Mouse (Mus musculus) right cerebral cortex, postnatal 25 days (tissue): ENCODE results near the gene Prkcd.

Experiments
- DNase-seq: peaks from one replicate; pipeline ENCODE4 v3.0.0; 2022

Prkcd gene

GRCm38 (mm10) chr14:30633708-30634107 is 7.7 kb upstream of the Prkcd start:
- no peak for DNase-seq

GRCm38 (mm10) chr14:30631834-30632233 is 5.8 kb upstream of the Prkcd start:
- DNase-seq: no peak

GRCm38 (mm10) chr14:30630811-30631576 is 5.0 kb upstream of the Prkcd start:
- no peak for DNase-seq

GRCm38 (mm10) chr14:30629839-30630238 is 3.8 kb upstream of the Prkcd start:
- no peak for DNase-seq

- no peak for DNase-seq
Measured at GRCm38 (mm10) chr14:30628235-30628634, 2.2 kb upstream of the Prkcd start.

GRCm38 (mm10) chr14:30626756-30627742 is 1.0 kb upstream of the Prkcd start:
- no peak for DNase-seq

GRCm38 (mm10) chr14:30625131-30625807 is 741 bp downstream of the Prkcd start:
- DNase-seq: no peak

- DNase-seq: no peak
Measured at GRCm38 (mm10) chr14:30624277-30624721, 1.7 kb downstream of the Prkcd start.

GRCm38 (mm10) chr14:30622556-30622955 is 3.5 kb downstream of the Prkcd start:
- DNase-seq: no peak

- no peak for DNase-seq
Measured at GRCm38 (mm10) chr14:30622130-30622529, 3.9 kb downstream of the Prkcd start.

- DNase-seq: no peak
Measured at GRCm38 (mm10) chr14:30619982-30620578, 5.9 kb downstream of the Prkcd start.

- DNase-seq: no peak
Measured at GRCm38 (mm10) chr14:30618746-30619275, 7.2 kb downstream of the Prkcd start.

- no peak for DNase-seq
Measured at GRCm38 (mm10) chr14:30616751-30617150, 9.3 kb downstream of the Prkcd start.

- no peak for DNase-seq
Measured at GRCm38 (mm10) chr14:30612962-30613715, 12.9 kb downstream of the Prkcd start.

- no peak for DNase-seq
Measured at GRCm38 (mm10) chr14:30612523-30612922, 13.5 kb downstream of the Prkcd start.

- no peak for DNase-seq
Measured at GRCm38 (mm10) chr14:30610940-30611339, 15.1 kb downstream of the Prkcd start.

- no peak for DNase-seq
Measured at GRCm38 (mm10) chr14:30610304-30610703, 15.7 kb downstream of the Prkcd start.

- no peak for DNase-seq
Measured at GRCm38 (mm10) chr14:30609499-30609898, 16.5 kb downstream of the Prkcd start.

GRCm38 (mm10) chr14:30608176-30608575 is 17.8 kb downstream of the Prkcd start:
- no peak for DNase-seq

GRCm38 (mm10) chr14:30607696-30608095 is 18.3 kb downstream of the Prkcd start:
- DNase-seq: no peak

- no peak for DNase-seq
Measured at GRCm38 (mm10) chr14:30606817-30607216, 19.2 kb downstream of the Prkcd start.

- DNase-seq: no peak
Measured at GRCm38 (mm10) chr14:30597142-30597541, 28.9 kb downstream of the Prkcd start.
